Mouse (Mus musculus): ENCODE measurements around the gene Gm21663. TPM values are rescaled to one million over a fixed set of nuclear protein-coding genes. Genes with fewer than 3 reads are reported as not detected.

Gm21663 gene
- 10.6 TPM for polyA plus RNA-seq (2014; fragmentation: Illumina TruSeq; extraction: RNeasy Lipid Tissue Mini Kit (QIAGEN cat#74804); ENCODE audit: low read depth, low replicate concordance)

DNA sequence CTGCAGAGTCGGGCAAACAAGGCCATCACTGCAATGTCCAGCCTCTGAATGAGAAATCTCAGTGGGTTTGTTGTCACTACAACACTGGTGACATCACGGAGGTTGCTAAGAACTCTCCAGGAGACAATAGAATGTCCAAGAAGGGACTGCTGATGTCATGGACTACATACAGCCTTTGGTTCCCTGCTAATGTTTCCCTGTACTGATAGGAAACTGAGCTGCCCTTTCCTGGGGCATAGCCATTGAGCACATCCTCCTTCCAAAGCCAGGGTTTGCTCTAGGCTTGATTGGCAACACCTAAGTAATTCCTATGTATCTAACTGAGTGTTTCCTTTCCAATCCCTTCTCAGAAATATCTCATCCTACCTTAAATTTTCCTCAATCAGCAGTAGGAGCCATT lies at the start of gene Gm21663:
Gm21663 (minus strand) TSS at position 101 of the 400 bp plus-strand sequence.

GRCm38 (mm10) chr5:25988550-25988949 lies 46.4 kb upstream of the Gm21663 start, which contains the start of gene Gm21698:
Gene Gm21698, minus strand, starts transcription at chr5:25988650.

DNA sequence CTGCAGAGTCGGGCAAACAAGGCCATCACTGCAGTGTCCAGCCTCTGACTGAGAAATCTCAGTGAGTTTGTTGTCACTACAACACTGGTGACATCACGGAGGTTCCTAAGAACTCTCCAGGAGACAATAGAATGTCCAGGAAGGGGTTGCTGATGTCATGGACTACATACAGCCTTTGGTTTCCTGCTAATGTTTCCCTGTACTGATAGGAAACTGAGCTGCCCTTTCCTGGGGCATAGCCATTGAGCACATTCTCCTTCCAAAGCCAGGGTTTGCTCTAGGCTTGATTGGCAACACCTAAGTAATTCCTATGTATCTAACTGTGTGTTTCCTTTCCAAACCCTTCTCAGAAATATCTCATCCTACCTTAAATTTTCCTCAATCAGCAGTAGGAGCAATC lies 30.4 kb upstream of the Gm21663 start, which contains the start of gene Gm21680:
Gm21680 (minus strand) TSS at position 101 of the 400 bp plus-strand sequence.

GRCm38 (mm10) chr5:25954317-25954716 lies 12.1 kb upstream of the Gm21663 start, which contains the start of gene Gm21671:
Gene Gm21671, minus strand, starts transcription at chr5:25954417.

Other genes starting within 250 kb of the Gm21663 start
- 15.8 TPM for gene Xrcc2, start 236.6 kb downstream of the Gm21663 start, polyA plus RNA-seq (2014; fragmentation: Illumina TruSeq; extraction: RNeasy Lipid Tissue Mini Kit (QIAGEN cat#74804); ENCODE audit: low read depth, low replicate concordance)
- 3.2 TPM for gene Actr3b, start 182.4 kb downstream of the Gm21663 start, polyA plus RNA-seq (2014; fragmentation: Illumina TruSeq; extraction: RNeasy Lipid Tissue Mini Kit (QIAGEN cat#74804); ENCODE audit: low read depth, low replicate concordance)
- 1.8 TPM for gene Gm21671, start 12.0 kb upstream of the Gm21663 start, polyA plus RNA-seq (2014; fragmentation: Illumina TruSeq; extraction: RNeasy Lipid Tissue Mini Kit (QIAGEN cat#74804); ENCODE audit: low read depth, low replicate concordance)
- 2.5 TPM for gene Gm21680, start 30.3 kb upstream of the Gm21663 start, polyA plus RNA-seq (2014; fragmentation: Illumina TruSeq; extraction: RNeasy Lipid Tissue Mini Kit (QIAGEN cat#74804); ENCODE audit: low read depth, low replicate concordance)
- gene Gm21698, start 46.3 kb upstream of the Gm21663 start, polyA plus RNA-seq (2014; fragmentation: Illumina TruSeq; extraction: RNeasy Lipid Tissue Mini Kit (QIAGEN cat#74804); ENCODE audit: low read depth, low replicate concordance): 15.5 TPM
- gene Gm1979, start 62.4 kb upstream of the Gm21663 start, polyA plus RNA-seq (2014; fragmentation: Illumina TruSeq; extraction: RNeasy Lipid Tissue Mini Kit (QIAGEN cat#74804); ENCODE audit: low read depth, low replicate concordance): 4.2 TPM
- 5.2 TPM for gene Gm5862, start 80.5 kb upstream of the Gm21663 start, polyA plus RNA-seq (2014; fragmentation: Illumina TruSeq; extraction: RNeasy Lipid Tissue Mini Kit (QIAGEN cat#74804); ENCODE audit: low read depth, low replicate concordance)
- 4.2 TPM for gene Speer4a, start 97.2 kb upstream of the Gm21663 start, polyA plus RNA-seq (2014; fragmentation: Illumina TruSeq; extraction: RNeasy Lipid Tissue Mini Kit (QIAGEN cat#74804); ENCODE audit: low read depth, low replicate concordance)
- gene Gm7347, start 116.2 kb upstream of the Gm21663 start, polyA plus RNA-seq (2014; fragmentation: Illumina TruSeq; extraction: RNeasy Lipid Tissue Mini Kit (QIAGEN cat#74804); ENCODE audit: low read depth, low replicate concordance): 7.5 TPM
- gene Gm10471, start 146.9 kb upstream of the Gm21663 start, polyA plus RNA-seq (2014; fragmentation: Illumina TruSeq; extraction: RNeasy Lipid Tissue Mini Kit (QIAGEN cat#74804); ENCODE audit: low read depth, low replicate concordance): 2.3 TPM
- 10.8 TPM for gene 5031410I06Rik, start 163.0 kb upstream of the Gm21663 start, polyA plus RNA-seq (2014; fragmentation: Illumina TruSeq; extraction: RNeasy Lipid Tissue Mini Kit (QIAGEN cat#74804); ENCODE audit: low read depth, low replicate concordance)
- 11.9 TPM for gene Gm10220, start 179.0 kb upstream of the Gm21663 start, polyA plus RNA-seq (2014; fragmentation: Illumina TruSeq; extraction: RNeasy Lipid Tissue Mini Kit (QIAGEN cat#74804); ENCODE audit: low read depth, low replicate concordance)

Measured in testis, adult 10 weeks (tissue).